Mouse (Mus musculus) gastrocnemius, postnatal 14 days (tissue): Measurements from ENCODE around the gene Rgs10. TPM values are rescaled to one million over a fixed set of nuclear protein-coding genes. Genes with fewer than 3 reads are reported as not detected.

Experiments used
- DNase-seq: peaks from one replicate; pipeline ENCODE4 v3.0.0; 2021; ENCODE audit warnings: mixed read lengths
- intact Hi-C: fragments of 180-260 bp; cut with DNase I; formaldehyde crosslinking; loops from one replicate; pipeline ENCODE4 v1.15.1; 2025; ENCODE audit warnings: low total_unique reads
- total RNA-seq, 2 experiments: library from RNA; stranded (reverse); gene quantifications; 2 replicates each; pipeline ENCODE4 v1.2.3; 2021

Gene Rgs10
- total RNA-seq, 2 experiments from 2014 or later = 5.4 to 6.1 TPM

GRCm38 (mm10) chr7:128381001-128381400 lies 37.6 kb downstream of the Rgs10 start:
- no peak for DNase-seq
- intact Hi-C loops = no loop called here

GRCm38 (mm10) chr7:128379162-128379805 lies 39.3 kb downstream of the Rgs10 start:
- peak; percentile 46 for DNase-seq
- intact Hi-C loops = no loop called here

- intact Hi-C loops = no loop called here
- no peak for DNase-seq
These were observed 42.3 kb downstream of the Rgs10 start for GRCm38 (mm10) chr7:128376206-128376701.

- intact Hi-C loops = no loop called here
- DNase-seq = no peak
These were observed 44.4 kb downstream of the Rgs10 start for GRCm38 (mm10) chr7:128374156-128374555.

- no peak for DNase-seq
- intact Hi-C loops = no loop called here
These were observed 44.8 kb downstream of the Rgs10 start for GRCm38 (mm10) chr7:128373751-128374150.

GRCm38 (mm10) chr7:128372331-128372730 lies 46.2 kb downstream of the Rgs10 start:
- DNase-seq = no peak
- intact Hi-C loops = no loop called here

- DNase-seq = no peak
- intact Hi-C loops = no loop called here
These were observed 49.2 kb downstream of the Rgs10 start for GRCm38 (mm10) chr7:128369366-128369765.

- no peak for DNase-seq
- intact Hi-C loops = no loop called here
These were observed 49.7 kb downstream of the Rgs10 start for GRCm38 (mm10) chr7:128368828-128369227.

- DNase-seq = no peak
- intact Hi-C loops = no loop called here
These were observed 51.9 kb downstream of the Rgs10 start for GRCm38 (mm10) chr7:128366654-128367053.

GRCm38 (mm10) chr7:128365096-128365715 lies 53.4 kb downstream of the Rgs10 start:
- intact Hi-C loops = no loop called here
- DNase-seq = peak; percentile 3

GRCm38 (mm10) chr7:128364526-128364925 lies 54.0 kb downstream of the Rgs10 start:
- peak; percentile 1 for DNase-seq
- intact Hi-C loops = no loop called here

- peak; percentile 47 for DNase-seq
- intact Hi-C loops = no loop called here
These were observed 54.8 kb downstream of the Rgs10 start for GRCm38 (mm10) chr7:128363806-128364205.

GRCm38 (mm10) chr7:128362916-128363315 lies 55.6 kb downstream of the Rgs10 start:
- peak; percentile 3 for DNase-seq
- intact Hi-C loops = no loop called here

- DNase-seq = peak; percentile 3
- intact Hi-C loops = loop anchor here (10.0 kb wide), 1 partner anchor 345 kb away; no protein-coding TSS in a partner anchor
These were observed 58.8 kb downstream of the Rgs10 start for GRCm38 (mm10) chr7:128359741-128360140.

GRCm38 (mm10) chr7:128359164-128359563 lies 59.4 kb downstream of the Rgs10 start:
- DNase-seq = peak; percentile 2
- intact Hi-C loops = loop anchor here (10.0 kb wide), 1 partner anchor 346 kb away; no protein-coding TSS in a partner anchor

GRCm38 (mm10) chr7:128358741-128359140 lies 59.8 kb downstream of the Rgs10 start:
- intact Hi-C loops = loop anchor here (10.0 kb wide), 1 partner anchor 346 kb away; no protein-coding TSS in a partner anchor
- DNase-seq = peak; percentile 1

GRCm38 (mm10) chr7:128356868-128357755 lies 61.4 kb downstream of the Rgs10 start:
- intact Hi-C loops = loop anchor here (10.0 kb wide), 1 partner anchor 348 kb away; no protein-coding TSS in a partner anchor
- DNase-seq = peak; percentile 18

- intact Hi-C loops = loop anchor here (10.0 kb wide), 1 partner anchor 349 kb away; no protein-coding TSS in a partner anchor
- peak; percentile 3 for DNase-seq
These were observed 63.1 kb downstream of the Rgs10 start for GRCm38 (mm10) chr7:128355463-128355862.

- intact Hi-C loops = loop anchor here (10.0 kb wide), 1 partner anchor 352 kb away; no protein-coding TSS in a partner anchor
- DNase-seq = peak; percentile 1
These were observed 65.8 kb downstream of the Rgs10 start for GRCm38 (mm10) chr7:128352721-128353120.

GRCm38 (mm10) chr7:128351176-128351575 lies 67.4 kb downstream of the Rgs10 start:
- intact Hi-C loops = loop anchor here (10.0 kb wide), 1 partner anchor 354 kb away; no protein-coding TSS in a partner anchor
- DNase-seq = no peak
